Mouse (Mus musculus): ENCODE results near the gene Gm20605.

DNA sequence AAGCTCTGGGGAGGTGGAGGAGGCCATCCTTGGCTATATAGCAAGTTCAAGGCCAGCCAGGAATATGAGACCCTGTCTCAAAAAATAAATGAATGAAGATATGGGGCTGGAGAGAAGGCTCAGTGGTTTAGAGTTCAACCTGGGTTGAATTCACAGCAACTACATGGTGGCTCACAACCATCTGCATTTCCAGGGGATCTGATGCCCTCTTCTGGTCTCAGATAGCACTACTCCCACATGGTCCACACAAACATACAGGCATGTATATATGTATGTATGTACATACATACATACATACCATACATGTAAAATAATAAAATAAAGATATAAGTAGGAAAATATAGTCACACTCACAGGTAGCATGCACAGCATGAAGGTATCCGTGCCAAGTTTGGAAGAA, 41.3 kb downstream of the Gm20605 start:
- TF ChIP-seq GATA1 (IDR thresholded peaks at IDR 0.05; ENCODE audit: low read length) (no peak), TAL1 (IDR thresholded peaks at IDR 0.05; ENCODE audit: low read length) (no peak)
